Mouse (Mus musculus) thymus, postnatal 4 days (tissue): ENCODE data around the gene Prrc2a.

ENCODE experiments used
- DNase-seq: peaks from one replicate; pipeline ENCODE4 v3.0.0; 2021

Gene Prrc2a

DNA sequence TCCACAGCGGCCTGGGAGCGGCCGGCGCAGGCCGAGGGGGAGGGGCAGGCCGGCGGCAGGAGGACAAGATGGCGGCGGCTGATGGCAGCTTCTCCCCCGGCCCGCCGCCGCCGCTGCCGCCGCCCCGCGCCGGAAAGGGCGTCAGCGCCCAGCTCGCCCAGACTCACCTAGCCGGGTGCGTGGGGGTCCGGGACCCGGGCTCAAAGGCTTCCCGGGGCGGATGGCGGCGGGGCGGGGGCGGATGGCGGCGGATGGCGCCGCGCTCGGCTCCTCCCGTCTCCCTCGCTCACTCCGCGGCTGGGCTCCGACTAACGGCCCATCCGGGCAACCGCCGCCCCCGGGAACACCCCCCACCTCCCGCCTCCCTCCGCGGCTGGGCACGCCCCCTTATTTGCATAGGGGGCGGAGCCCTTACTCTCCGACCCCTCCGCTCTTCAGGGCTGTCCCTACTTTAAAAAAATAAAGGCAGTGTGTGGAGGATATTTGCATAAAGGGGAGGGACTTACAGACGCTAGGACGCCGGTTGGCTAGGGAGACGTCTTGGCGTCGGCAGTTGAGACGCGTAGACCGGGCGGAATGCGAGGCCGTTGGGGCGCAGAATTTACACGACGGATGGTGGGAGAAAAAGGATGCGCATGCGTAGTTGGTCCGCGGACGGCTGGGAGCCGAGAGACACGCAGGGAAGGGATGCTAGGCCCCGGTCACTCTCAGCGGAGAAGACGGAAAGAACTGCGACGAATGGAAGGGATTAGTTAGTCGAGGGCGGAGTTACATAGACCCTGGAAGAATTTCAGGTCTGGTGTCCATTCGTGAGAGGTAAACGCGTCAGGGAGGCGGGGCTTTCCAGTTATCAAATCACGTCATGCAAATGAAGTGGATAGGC lies at the start of gene Prrc2a:
Gene Prrc2a (minus strand): TSS at position 330 of the 883 bp plus-strand sequence.
- peak; percentile 97 for DNase-seq

DNA sequence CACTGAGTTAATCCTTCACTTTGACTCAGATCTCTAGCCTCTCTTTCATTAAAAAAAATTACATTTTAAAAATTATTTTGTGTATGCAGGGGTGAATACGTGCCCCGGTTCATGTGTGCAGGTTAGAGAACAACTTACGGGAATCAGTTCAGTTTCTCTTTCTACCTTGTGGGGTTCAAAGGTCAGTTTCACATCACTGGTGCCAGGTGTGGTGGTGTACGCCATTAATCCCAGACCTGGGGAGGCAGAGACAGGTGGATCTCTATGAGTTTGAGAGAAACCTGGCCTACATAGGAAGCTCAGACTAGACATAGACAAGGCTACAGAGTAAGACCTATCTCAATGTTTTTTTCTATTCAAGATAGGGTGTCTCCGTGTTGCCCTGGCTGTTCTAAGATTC lies 48.4 kb upstream of the Prrc2a start:
- DNase-seq: no peak

DNA sequence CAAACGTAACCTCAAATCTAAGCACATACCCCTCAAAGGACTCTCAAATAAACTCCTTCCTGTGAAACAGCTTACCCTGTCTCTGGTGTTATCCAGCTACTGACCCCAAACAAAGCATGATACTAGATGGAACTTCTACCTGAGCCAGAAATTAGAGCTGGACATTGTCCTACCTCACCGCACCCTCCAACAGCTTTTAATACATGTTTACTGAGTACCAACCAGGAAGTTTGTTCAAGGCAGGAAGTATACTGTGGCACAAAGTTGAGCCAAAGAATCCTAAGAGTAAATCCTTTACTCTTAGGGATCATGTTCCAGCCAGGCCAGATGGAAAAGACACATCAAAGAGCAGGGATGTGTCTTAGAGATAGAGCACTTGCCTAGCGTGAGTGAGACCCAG lies 45.9 kb upstream of the Prrc2a start:
- no peak for DNase-seq

DNA sequence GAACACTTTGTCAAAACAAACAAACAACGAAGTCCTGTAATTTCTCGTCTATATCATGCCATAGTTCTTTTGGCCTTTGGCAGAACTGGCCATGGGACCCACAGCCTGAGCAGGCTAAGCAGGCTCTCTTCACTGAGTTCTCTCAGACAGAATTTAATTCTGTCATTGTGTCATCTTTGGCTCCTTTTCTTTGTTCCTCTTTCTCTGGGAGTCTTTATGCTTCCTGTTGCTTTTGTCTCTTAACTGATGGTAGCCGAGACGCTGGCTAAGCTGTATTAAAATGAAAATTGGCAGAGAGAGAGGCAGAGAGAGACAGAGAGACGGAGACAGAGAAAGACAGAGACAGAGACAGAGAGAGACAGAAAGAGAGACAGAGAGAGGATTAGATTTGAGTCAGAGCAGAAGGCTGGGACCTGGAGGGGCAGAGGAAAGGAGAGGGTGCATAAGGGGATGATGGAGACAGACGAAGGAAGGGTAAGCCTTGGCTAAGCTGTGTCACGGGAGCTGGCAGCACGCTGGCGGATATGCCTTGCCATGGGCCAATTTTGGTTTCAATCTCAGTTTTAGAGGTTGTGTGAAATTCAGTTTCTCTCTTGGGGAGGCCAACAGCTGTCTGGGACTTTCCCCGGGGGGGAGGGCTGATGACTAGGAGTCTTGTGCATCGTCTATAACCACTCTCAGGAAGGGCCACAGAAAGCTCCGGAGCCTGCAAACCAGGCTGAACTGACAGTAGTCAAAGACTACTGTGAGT lies 45.3 kb upstream of the Prrc2a start:
- DNase-seq: peak; percentile 48

DNA sequence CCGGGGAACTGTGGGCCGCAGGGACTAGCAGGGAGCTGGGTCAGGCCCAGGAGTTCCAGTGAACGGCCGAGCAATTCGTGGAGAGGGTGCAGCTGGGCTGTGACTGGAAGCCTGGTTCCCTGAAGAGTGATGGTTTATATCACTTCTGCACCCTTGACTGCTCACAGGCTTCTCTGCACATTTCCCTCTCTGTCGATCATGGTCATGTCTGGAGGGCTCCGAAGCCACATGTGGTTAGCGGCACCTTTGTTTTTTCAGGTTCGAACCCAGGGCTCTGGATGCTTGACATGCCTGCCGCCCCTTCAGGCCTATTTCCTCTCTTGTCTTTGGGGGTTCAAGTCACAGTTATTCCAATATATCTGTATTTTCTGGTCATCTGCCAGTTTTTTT lies 40.7 kb upstream of the Prrc2a start:
- no peak for DNase-seq

DNA sequence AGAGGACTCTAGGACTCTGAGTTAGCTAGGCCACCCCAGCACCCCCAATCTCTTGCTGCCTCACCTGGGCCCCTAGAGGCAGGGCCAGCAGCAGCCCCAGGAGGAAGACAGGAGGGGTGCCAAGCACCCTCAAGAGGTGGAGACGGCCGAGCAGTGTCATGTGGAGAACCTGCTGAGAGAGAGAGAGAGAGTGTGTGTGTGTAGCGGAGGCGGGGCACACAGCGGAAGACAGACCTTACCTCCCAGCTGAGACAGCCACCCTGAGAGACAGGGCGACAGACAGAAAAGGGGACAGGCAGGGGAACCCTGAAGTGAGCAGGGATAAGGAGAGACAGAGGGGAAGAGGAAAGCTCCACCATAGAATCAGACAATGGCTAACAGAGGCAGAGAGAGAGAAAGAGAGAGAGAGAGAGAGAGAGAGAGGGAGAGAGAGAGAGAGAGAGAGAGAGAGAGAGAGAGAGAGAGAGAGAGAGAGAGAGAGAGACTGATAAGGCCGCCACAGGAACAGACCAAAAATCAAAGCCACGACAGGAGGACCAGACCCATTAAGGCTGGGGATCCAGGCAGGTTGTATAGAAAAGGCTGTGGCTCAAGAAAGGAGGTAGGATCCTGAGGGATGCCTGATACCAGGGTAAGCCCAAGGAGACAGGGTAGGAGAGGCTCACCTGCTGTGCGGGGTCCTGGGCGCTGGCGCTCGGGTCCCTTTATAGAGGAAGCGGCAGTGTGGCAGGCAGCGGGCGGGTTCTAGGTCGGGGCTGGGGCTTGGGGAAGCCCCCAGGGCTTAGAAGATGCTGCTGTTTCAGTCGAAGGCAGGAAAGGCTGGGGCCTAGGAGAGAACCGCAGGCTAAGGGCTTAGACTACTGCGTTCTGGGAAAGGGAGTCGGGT lies 40.0 kb upstream of the Prrc2a start, which contains the start of gene Lta:
Gene Lta (minus strand): TSS at position 858 of the 886 bp plus-strand sequence.
- peak; percentile 79 for DNase-seq

DNA sequence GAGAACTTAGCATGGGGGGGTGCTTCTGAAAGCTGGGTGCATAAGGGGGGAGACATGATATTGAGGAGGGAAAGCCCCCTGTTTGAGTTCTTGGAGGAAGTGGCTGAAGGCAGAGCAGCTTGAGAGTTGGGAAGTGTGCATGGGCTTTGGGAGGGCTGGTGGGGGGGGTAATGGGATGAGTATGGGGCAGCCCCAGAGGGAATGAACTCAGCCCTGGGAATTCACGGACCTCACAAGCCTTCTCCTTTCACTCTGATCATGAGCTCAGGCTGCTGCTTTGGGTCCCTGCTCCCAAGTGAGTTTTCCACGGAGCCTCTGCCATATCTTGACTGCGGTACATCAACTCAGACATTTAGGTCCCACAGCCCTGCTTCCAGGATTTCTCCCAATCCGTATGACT lies 37.7 kb upstream of the Prrc2a start:
- DNase-seq: peak; percentile 18

DNA sequence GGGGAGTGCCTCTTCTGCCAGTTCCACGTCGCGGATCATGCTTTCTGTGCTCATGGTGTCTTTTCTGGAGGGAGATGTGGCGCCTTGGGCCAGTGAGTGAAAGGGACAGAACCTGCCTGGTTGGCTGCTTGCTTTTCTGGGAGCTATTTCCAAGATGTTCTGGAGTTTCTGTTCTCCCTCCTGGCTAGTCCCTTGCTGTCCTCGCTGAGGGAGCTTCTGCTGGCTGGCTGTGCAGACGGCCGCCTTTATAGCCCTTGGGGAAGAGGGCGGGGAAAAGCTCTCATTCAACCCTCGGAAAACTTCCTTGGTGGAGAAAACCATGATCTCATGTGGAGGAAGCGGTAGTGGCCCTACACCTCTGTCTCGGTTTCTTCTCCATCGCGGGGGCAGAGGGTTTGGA lies 37.1 kb upstream of the Prrc2a start, which contains the start of gene Tnf:
Gene Tnf (minus strand): TSS at position 221 of the 400 bp plus-strand sequence.
- peak; percentile 75 for DNase-seq

DNA sequence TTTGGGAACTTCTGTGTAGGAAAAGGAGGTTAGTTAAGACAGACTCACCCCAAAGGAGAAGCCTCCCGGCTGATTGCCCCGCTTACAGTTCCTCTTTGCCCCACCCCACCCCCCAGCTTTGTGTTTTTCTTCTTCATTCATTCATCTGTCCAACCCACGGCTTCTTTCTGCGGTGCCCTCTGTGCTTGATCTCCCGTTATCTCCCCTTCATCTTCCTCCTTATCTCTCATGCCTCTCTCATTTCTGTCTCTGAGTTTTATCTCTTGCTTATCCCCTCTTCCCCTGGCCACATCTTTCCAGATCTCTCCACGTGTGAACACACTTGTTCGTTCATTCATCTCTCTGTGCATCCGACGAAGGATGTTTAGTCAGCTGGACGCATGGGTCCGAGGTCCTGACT lies 36.4 kb upstream of the Prrc2a start:
- peak; percentile 46 for DNase-seq

DNA sequence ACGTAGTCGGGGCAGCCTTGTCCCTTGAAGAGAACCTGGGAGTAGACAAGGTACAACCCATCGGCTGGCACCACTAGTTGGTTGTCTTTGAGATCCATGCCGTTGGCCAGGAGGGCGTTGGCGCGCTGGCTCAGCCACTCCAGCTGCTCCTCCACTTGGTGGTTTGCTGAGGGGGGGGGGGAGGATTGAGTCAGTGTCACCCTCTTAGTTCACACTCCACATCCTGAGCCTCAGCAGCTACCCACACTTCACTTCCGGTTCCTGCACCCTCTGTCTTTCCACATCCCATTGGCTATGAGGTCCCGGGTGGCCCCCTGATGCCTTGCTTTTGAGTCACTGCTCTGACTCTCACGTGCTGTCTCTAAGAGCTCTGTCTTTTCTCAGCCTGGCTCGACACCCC lies 35.7 kb upstream of the Prrc2a start:
- peak; percentile 77 for DNase-seq

DNA sequence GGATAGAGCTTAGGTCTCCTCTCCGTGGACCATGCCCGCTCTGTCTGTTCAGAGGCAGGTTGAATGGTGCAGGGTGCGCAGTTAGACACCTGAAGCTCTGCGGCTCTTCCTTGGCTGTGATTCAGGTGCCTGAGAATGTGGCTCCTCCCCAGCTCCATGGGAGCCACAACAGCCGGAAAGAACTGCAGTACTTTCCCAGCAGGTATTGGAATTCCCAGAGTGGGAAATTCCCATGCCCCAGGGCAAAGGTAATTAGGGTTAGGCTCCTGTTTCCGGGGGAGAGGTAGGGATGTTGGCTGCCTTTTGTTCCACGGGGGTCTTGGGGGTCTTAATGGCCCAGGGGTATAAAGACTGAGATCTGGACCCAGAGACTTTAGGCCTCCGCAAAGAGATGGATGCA lies 34.2 kb upstream of the Prrc2a start:
- peak; percentile 25 for DNase-seq

DNA sequence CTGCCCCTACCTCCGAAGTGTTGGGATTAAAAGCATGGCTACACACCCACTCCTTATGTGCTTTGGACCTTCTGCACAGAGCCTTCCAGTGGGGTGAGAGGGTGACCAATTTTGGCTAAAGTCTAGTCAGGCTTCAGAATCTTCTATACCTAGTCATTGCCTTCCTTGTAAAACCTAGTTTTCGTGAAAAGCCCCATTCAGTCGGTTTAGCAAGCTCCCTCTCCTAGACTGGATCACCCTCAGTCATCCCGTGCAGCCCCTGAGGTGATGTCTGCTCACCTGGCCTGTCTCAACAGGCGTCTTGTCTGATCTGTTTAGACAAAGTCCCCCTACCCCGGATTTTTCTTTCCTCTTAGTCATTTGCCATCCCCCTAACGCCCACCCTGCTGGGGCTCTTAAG lies 33.3 kb upstream of the Prrc2a start:
- peak; percentile 15 for DNase-seq

DNA sequence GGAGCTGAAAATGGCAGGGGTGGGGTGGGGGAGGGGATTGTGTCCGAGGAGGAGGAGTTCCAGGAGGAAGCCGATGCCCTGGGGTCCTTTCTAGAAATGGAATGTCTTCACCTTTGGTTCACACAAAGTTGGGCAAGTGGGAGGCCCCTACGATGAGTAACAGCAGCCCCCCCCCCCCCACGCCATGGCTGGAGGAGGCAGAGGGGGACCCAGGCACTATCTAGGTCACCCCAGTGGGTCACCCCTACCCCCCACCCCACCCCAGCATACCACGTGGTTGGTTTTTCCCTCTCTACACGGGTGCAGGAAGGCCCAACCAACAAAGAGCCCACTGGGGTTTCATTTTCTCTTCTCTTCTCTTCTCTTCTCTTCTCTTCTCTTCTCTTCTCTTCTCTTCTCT lies 32.4 kb upstream of the Prrc2a start:
- peak; percentile 45 for DNase-seq

DNA sequence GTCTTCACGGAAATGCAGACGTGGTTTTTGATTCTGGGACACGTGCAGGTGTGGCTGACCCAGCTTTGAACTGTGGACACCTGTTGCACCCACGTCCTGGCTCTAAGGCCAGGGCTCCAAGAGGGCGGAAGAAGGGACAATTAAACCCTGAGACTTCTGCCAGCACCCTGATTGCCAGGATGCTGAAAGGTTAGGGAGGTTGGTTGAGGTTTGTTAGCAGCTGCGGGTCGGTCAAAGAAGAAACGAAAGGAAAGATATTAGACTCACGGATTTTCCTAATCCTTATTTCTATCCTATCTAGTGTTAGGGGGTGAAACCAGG lies 31.6 kb upstream of the Prrc2a start:
- peak; percentile 54 for DNase-seq

DNA sequence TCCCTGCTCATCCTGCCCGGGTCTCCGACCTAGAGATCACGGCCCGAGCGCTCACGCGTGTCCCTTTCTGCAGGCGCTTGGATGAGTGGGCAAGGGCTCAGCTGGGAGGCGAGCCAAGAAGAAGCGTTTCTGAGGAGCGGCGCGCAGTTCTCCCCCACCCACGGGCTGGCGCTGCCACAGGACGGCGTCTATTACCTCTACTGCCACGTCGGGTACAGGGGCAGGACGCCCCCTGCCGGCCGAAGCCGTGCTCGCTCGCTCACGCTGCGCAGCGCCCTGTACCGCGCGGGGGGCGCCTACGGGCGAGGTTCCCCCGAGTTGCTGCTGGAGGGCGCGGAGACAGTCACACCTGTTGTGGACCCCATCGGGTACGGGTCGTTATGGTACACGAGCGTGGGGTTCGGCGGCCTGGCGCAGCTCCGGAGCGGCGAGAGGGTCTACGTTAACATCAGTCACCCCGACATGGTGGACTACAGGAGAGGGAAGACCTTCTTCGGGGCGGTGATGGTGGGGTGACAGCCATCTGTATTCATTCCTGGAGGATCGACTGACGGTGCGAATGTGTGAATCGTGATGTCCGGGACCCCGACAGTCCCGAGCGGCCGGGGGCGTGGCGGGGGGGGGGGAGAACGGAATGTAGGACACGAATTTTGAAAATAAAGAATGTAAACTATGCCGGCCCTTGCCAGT lies 31.1 kb upstream of the Prrc2a start:
- DNase-seq: peak; percentile 99

DNA sequence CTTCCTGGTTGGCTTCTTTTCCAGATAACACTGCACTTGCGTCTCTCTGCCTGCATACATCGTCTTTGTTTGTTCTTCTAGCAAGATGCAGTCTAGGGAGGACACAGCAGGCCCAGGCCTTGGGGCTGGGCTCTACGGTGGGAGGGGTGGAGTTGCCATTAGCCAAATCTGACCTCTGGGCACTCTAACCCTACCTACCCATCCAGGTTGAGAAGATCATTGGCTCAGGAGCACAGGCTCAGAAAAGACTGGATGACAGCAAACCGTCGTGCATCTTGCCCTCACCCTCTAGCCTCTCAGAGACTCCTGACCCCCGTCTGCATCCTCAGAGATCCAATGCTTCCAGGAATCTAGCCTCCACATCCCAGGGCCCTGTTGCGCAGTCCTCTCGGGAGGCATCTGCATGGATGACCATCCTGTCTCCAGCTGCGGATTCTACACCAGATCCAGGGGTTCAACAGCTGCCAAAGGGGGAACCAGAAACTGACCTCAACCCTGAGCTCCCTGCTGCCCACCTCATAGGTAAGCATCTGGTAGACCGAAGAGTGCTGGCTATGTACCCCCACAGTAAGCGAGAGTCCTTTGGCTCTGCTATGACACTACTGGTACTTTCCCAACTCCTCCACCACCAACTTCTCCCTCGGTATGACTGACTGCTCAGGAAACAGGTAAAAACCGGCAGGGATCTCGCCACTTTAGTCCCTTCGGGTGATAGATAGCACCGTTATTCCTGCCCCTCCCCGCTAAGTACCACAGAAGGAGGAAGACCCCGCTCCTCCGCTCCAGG lies 30.3 kb upstream of the Prrc2a start:
- DNase-seq: peak; percentile 62

DNA sequence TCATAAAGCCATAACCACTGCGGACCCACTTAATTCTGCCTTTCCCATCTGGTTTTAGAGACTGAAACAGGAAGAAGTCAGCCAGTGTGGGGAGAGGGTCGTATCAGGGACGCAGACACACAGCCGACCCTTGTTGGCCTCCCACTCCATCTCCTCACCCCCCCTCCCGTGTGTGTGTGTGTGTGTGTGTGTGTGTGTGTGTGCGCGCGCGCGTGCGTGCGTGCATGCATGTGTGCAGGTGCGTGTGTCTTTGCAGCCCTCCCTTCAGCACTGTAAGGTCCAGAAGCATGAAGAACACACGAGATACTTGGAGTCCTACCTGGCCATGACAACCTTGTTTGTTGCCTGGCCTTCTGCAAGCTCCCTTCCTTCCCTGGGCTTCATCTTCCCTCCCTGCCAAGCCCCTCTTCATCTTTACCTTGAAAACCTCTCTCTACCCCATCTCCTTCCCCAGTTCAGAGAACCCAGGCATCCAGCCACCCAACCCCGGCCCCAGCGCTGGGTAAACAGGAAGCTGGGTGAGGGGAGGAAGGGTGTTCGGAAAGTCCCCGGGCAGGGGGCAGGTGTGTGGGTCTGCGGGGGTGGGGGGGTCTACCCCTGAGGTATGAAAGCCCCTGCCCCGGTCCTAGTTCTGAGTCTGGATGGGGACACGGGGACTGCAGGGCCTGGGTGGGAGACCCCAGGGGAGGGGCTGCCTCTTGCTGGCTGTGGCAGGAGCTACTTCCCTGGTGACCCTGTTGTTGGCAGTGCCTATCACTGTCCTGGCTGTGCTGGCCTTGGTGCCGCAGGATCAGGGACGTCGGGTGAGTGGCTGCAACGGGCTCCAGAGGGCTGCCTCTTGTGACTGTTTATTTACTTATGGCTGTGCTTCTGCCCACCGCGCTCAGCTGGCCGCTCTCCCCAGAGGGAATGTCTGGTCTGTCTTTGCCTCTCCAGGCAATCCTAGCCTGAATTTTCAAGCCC lies 29.5 kb upstream of the Prrc2a start, which contains the start of gene Ltb:
Gene Ltb (plus strand): TSS at position 559 of the 963 bp plus-strand sequence.
- peak; percentile 89 for DNase-seq

DNA sequence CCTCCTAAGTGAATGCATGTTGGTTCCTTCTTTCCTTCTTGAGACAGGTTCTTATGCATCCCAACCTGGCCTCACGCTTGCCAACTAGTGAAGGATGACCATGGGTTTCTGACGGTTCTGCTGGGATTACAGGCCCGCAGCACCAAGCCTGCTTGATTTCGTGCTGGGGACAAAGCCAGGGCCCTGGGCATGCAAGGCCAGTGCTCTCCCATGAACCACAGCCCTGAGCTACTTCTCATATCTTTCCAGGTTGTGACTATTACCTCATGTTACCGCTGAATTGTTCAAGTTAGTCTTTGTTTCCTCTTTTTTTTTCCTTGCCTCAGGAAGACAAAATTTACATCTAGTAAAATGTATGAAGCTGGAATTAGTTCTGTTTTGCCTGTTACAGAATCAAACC lies 28.2 kb upstream of the Prrc2a start:
- peak; percentile 31 for DNase-seq

DNA sequence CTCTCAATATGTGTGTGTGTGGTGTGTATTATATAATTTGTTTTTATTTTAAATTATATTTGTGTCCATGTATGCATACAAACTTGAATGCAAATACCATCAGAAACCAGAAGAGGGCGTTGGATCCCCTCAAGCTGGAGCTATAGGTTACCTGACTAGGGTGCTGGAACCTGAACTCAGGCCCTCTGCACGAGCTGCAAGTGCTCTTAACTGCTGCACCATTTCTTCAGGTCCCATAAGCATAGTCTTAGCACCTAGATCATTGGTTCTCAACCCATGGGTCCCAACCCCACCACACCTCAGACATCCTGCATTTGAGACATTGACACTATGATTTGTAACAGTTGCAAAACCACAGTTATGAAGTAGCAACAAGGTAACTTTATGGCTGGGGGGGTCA lies 27.0 kb upstream of the Prrc2a start:
- DNase-seq: no peak

DNA sequence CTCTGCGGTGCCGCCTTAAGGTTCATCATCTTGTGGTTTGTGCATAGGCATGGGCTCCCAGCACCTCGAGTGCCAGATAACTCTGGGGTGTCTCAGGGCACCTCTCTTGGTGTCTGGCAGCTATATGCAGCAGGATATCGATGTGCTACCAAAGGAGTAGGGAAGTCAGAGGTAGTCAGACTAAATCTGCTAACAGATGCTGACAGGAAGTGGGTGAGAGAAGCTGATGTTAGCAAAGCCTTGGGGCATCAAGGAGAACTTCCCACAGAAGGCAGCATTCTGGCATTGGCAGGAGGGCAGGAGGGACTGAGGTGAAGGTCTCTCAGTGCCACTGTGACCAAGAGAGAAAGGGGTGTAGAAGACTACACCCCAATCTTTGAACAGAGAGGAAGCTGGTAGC lies 25.4 kb upstream of the Prrc2a start:
- DNase-seq: peak; percentile 66
